Mouse (Mus musculus) midbrain, embryonic 14.5 days (tissue): Measurements from ENCODE around the gene Ptpn21. TPM values are rescaled to one million over a fixed set of nuclear protein-coding genes. Genes with fewer than 3 reads are reported as not detected.

Source experiments
- ATAC-seq: fragments of 200-750 bp; cut with Nextera tagmentation; 2 replicates; pipeline ENCODE4 v1.8.0; 2017; ENCODE audit warnings: moderate number of reproducible peaks, moderate library complexity; ENCODE audit not compliant: low FRiP score, low TSS enrichment
- DNase-seq: peaks from one replicate; pipeline ENCODE4 v3.0.0-alpha.2; 2015
- H3K27ac ChIP-seq: fragments of 300-500 bp; sonication (generic); replicated peaks from 2 replicates; pipeline ENCODE4 v1.5.1; 2014; ENCODE audit warnings: mild to moderate bottlenecking, low read depth, low read length, moderate library complexity
- H3K27me3 ChIP-seq: fragments of 300-500 bp; sonication (generic); 2 replicates; pipeline ENCODE4 v1.6.1; 2014; ENCODE audit warnings: low read length, control low read depth, mixed read lengths; ENCODE audit not compliant: control insufficient read depth, insufficient read depth
- H3K36me3 ChIP-seq: fragments of 300-500 bp; sonication (generic); 2 replicates; pipeline ENCODE4 v1.6.1; 2014; ENCODE audit warnings: low read length, control low read depth; ENCODE audit not compliant: control insufficient read depth, insufficient read depth
- H3K4me1 ChIP-seq: fragments of 300-500 bp; sonication (generic); 2 replicates; pipeline ENCODE4 v1.6.1; 2014; ENCODE audit warnings: mild to moderate bottlenecking, antibody characterized with exemption, low read length, control low read depth; ENCODE audit not compliant: control insufficient read depth, insufficient read depth
- H3K4me2 ChIP-seq: fragments of 300-500 bp; sonication (generic); 2 replicates; pipeline ENCODE4 v1.6.1; 2014; ENCODE audit warnings: mild to moderate bottlenecking, low read length, moderate library complexity
- H3K4me3 ChIP-seq: fragments of 300-500 bp; sonication (generic); replicated peaks from 2 replicates; pipeline ENCODE4 v1.5.1; 2014; ENCODE audit warnings: low read depth, low read length
- H3K9ac ChIP-seq: fragments of 300-500 bp; sonication (generic); replicated peaks from 2 replicates; pipeline ENCODE4 v1.6.1; 2014; ENCODE audit warnings: mild to moderate bottlenecking, low read length, moderate library complexity
- H3K9me3 ChIP-seq: fragments of 300-500 bp; sonication (generic); 2 replicates; pipeline ENCODE4 v1.6.1; 2016; ENCODE audit warnings: low read length, control low read depth, mixed read lengths; ENCODE audit not compliant: control insufficient read depth
- WGBS: fragments of 180-500 bp; shearing (Covaris S2); extraction: QIAGEN DNeasy Blood & Tissue Kit; methylation state at CpG from one replicate; pipeline ENCODE4 v1.1.7; 2014; 5-methylcytosine and 5-hydroxymethylcytosine counted together
- polyA plus RNA-seq: library from polyadenylated mRNA; unstranded; fragments of >200 nt; fragmentation: Nextera tagmentation; extraction: Ambion mirVana; gene quantifications from 2 replicates; pipeline ENCODE4 v1.2.1, GENCODE M21; 2014

Ptpn21 gene
- polyA plus RNA-seq, 1 experiment from 2014 or later, result 5.4 TPM

- no peaks in the 10 kb centered on the region for H3K27me3 ChIP-seq
- no peak overlapping the region for H3K27ac ChIP-seq
- H3K9me3 ChIP-seq, result no peaks in the 10 kb centered on the region
- H3K4me2 ChIP-seq, result no peak overlapping the region
- H3K9ac ChIP-seq, result no peak overlapping the region
- no peaks in the 10 kb centered on the region for H3K4me1 ChIP-seq
- H3K36me3 ChIP-seq, result peaks cover 43% of the 10 kb centered on the region
- ATAC-seq (no peak), DNase-seq (no peak)
- no peak overlapping the region for H3K4me3 ChIP-seq
- 85% methylated on average over 11 of the region's 11 CpGs for WGBS
Observed at GRCm38 (mm10) chr12:98683171-98683570, 54.0 kb downstream of the Ptpn21 start.

GRCm38 (mm10) chr12:98682196-98682595, 55.0 kb downstream of the Ptpn21 start:
- Histone ChIP-seq H3K4me3 (no peak overlapping the region), H3K9me3 (no peaks in the 10 kb centered on the region), H3K36me3 (peaks cover 45% of the 10 kb centered on the region), H3K4me2 (no peak overlapping the region), H3K27me3 (no peaks in the 10 kb centered on the region), H3K9ac (no peak overlapping the region), H3K27ac (no peak overlapping the region), H3K4me1 (no peaks in the 10 kb centered on the region)
- DNase-seq (no peak), ATAC-seq (no peak)
- WGBS, result 86% methylated on average over 15 of the region's 15 CpGs

GRCm38 (mm10) chr12:98679906-98680305, 57.3 kb downstream of the Ptpn21 start:
- no peaks in the 10 kb centered on the region for H3K4me1 ChIP-seq
- DNase-seq, result no peak
- no peak overlapping the region for H3K9ac ChIP-seq
- H3K9me3 ChIP-seq, result no peaks in the 10 kb centered on the region
- no peak overlapping the region for H3K27ac ChIP-seq
- WGBS, result 89% methylated on average over 15 of the region's 15 CpGs
- ATAC-seq, result no peak
- no peaks in the 10 kb centered on the region for H3K27me3 ChIP-seq
- H3K36me3 ChIP-seq, result peaks cover 40% of the 10 kb centered on the region
- H3K4me3 ChIP-seq, result no peak overlapping the region
- H3K4me2 ChIP-seq, result no peak overlapping the region

- DNase-seq, result no peak
- Histone ChIP-seq H3K27ac (no peak overlapping the region), H3K27me3 (no peaks in the 10 kb centered on the region), H3K4me2 (no peak overlapping the region), H3K9ac (no peak overlapping the region), H3K4me3 (no peak overlapping the region), H3K4me1 (no peaks in the 10 kb centered on the region), H3K36me3 (peaks cover 37% of the 10 kb centered on the region), H3K9me3 (no peaks in the 10 kb centered on the region)
- ATAC-seq, result no peak
- 63% methylated on average over 14 of the region's 14 CpGs for WGBS
Observed at GRCm38 (mm10) chr12:98677336-98677735, 59.9 kb downstream of the Ptpn21 start.

- DNase-seq (no peak), ATAC-seq (no peak)
- 96% methylated on average over 6 of the region's 6 CpGs for WGBS
Observed at GRCm38 (mm10) chr12:98676861-98677260, 60.3 kb downstream of the Ptpn21 start.

GRCm38 (mm10) chr12:98674627-98675143, 62.5 kb downstream of the Ptpn21 start:
- Histone ChIP-seq H3K4me2 (peak overlapping the region; percentile 41), H3K9me3 (no peaks in the 10 kb centered on the region), H3K4me3 (0 out of 2 replicates have a peak overlapping the region, but pooled peaks have one; percentile 12), H3K27me3 (no peaks in the 10 kb centered on the region), H3K27ac (peak overlapping the region; percentile 49; the same call in 1 of the 2 replicates), H3K9ac (no peak overlapping the region), H3K4me1 (no peaks in the 10 kb centered on the region), H3K36me3 (peaks cover 35% of the 10 kb centered on the region)
- peak; percentile 86 for DNase-seq
- 15% methylated on average over 9 of the region's 9 CpGs for WGBS
- peak; percentile 76 for ATAC-seq

More at GRCm38 (mm10) chr12:98676861-98677260, 60.3 kb downstream of the Ptpn21 start:
- Histone ChIP-seq H3K4me3 (no peak overlapping the region), H3K27me3 (no peaks in the 10 kb centered on the region), H3K9me3 (no peaks in the 10 kb centered on the region), H3K9ac (no peak overlapping the region), H3K36me3 (peaks cover 33% of the 10 kb centered on the region), H3K4me1 (no peaks in the 10 kb centered on the region), H3K27ac (no peak overlapping the region), H3K4me2 (no peak overlapping the region)

- Histone ChIP-seq H3K4me2 (no peak overlapping the region), H3K27ac (no peak overlapping the region), H3K9me3 (no peaks in the 10 kb centered on the region), H3K27me3 (no peaks in the 10 kb centered on the region), H3K4me3 (no peak overlapping the region), H3K36me3 (peaks cover 35% of the 10 kb centered on the region), H3K4me1 (no peaks in the 10 kb centered on the region), H3K9ac (no peak overlapping the region)
- DNase-seq (no peak), ATAC-seq (no peak)
- WGBS, result 61% methylated on average over 6 of the region's 6 CpGs
Observed at GRCm38 (mm10) chr12:98673879-98674278, 63.3 kb downstream of the Ptpn21 start.

GRCm38 (mm10) chr12:98670429-98670828, 66.8 kb downstream of the Ptpn21 start:
- H3K4me3 ChIP-seq, result no peak overlapping the region
- no peaks in the 10 kb centered on the region for H3K4me1 ChIP-seq
- peaks cover 20% of the 10 kb centered on the region; the same call in 1 of the 2 replicates for H3K36me3 ChIP-seq
- H3K9ac ChIP-seq, result no peak overlapping the region
- no peak for ATAC-seq
- H3K9me3 ChIP-seq, result no peaks in the 10 kb centered on the region
- no peaks in the 10 kb centered on the region for H3K27me3 ChIP-seq
- H3K27ac ChIP-seq, result no peak overlapping the region
- H3K4me2 ChIP-seq, result no peak overlapping the region
- 94% methylated on average over 4 of the region's 4 CpGs for WGBS
- no peak for DNase-seq

GRCm38 (mm10) chr12:98669864-98670263, 67.3 kb downstream of the Ptpn21 start:
- H3K27me3 ChIP-seq, result no peaks in the 10 kb centered on the region
- no peak overlapping the region for H3K4me3 ChIP-seq
- H3K9me3 ChIP-seq, result no peaks in the 10 kb centered on the region
- no peak overlapping the region for H3K27ac ChIP-seq
- 90% methylated on average over 5 of the region's 5 CpGs for WGBS
- ATAC-seq, result no peak
- H3K9ac ChIP-seq, result no peak overlapping the region
- peaks cover 24% of the 10 kb centered on the region; the same call in 1 of the 2 replicates for H3K36me3 ChIP-seq
- DNase-seq, result no peak
- H3K4me2 ChIP-seq, result no peak overlapping the region
- H3K4me1 ChIP-seq, result no peaks in the 10 kb centered on the region
